ENCODE assay signal across 9 mouse cellular contexts in genomic region chr1:69785129-69785528, GRCm38 (mm10). TPM values are rescaled to one million over a fixed set of nuclear protein-coding genes. Genes with fewer than 3 reads are reported as not detected.
DNase-seq lines count a peak whose midpoint lies in the region; ATAC-seq and TF ChIP-seq lines count a peak whose summit lies in the region.
"Had no signal": no experiment of that assay in that cellular context is flagged by ENCODE, and none has a peak within 500 bp of the region (broad histone marks: within the 10 kb centered on the region; RNA-seq: fewer than 3 reads in every experiment).

No protein-coding gene starts in this region.

- peak; percentile 44 for DNase-seq in kidney, adult 18-20 months
- peak; percentile 87 for DNase-seq in CD4-positive, CD25-positive, alpha-beta regulatory T cell, adult 2 months (ENCODE audit: low read depth, low spot score)
- DNase-seq in MEL (ENCODE audit: low read depth, low spot score): peak; percentile 78
- peak; percentile 76 for DNase-seq in embryo, embryonic 10 days (ENCODE audit: low spot score)
- peak; percentile 67 to 82 for DNase-seq in left cerebral cortex, postnatal 14 days (ENCODE audit: low spot score in 2 of 2)
- DNase-seq in right cerebral cortex, postnatal 4 days: peak; percentile 77
- DNase-seq: liver, embryonic 13.5 days had no signal

- peak; percentile 84 for TF ChIP-seq RAD21 in MEL (IDR thresholded peaks at IDR 0.05; ENCODE audit: low read depth, low read length)

- H3K4me1 ChIP-seq in kidney, embryonic 15.5 days: 0 out of 2 replicates have a peak, but pooled peaks cover 3% of the 10 kb centered on the region
- no peaks in the 10 kb centered on the region for H3K4me1 ChIP-seq in MEL (ENCODE audit: control insufficient read depth in 1 of 2, insufficient read depth in 2 of 2, low read length in 2 of 2)
- H3K4me1 ChIP-seq: liver, embryonic 13.5 days had no signal

- intact Hi-C loops in left cerebral cortex, postnatal 14 days (cut with DNase I): loop anchor here (10.0 kb wide), 1 partner anchor 620 kb away; no protein-coding TSS in a partner anchor

- no peak for TF ChIP-seq POLR2A in MEL (IDR thresholded peaks at IDR 0.05; ENCODE audit: control insufficient read depth in 1 of 2, insufficient read depth in 1 of 2, low read depth in 1 of 2, low read length in 2 of 2, poor library complexity in 1 of 2)

- H3K9me3 ChIP-seq in kidney, embryonic 15.5 days (replicated peaks): no peaks in the 10 kb centered on the region
- H3K9me3 ChIP-seq in MEL (replicated peaks; ENCODE audit: insufficient read depth, low read length): no peaks in the 10 kb centered on the region
- H3K9me3 ChIP-seq: liver, embryonic 13.5 days had no signal

- TF ChIP-seq EP300 in MEL (IDR thresholded peaks at IDR 0.05; ENCODE audit: low read depth in 1 of 2, low read length in 2 of 2): no peak

- TF ChIP-seq CTCF in MEL (IDR thresholded peaks at IDR 0.05 in 2 of 3, conservative IDR thresholded peaks at IDR 0.05 in 1 of 3; ENCODE audit: control insufficient read depth in 1 of 3, insufficient read depth in 1 of 3, low read depth in 2 of 3, low read length in 3 of 3, poor library complexity in 1 of 3, severe bottlenecking in 1 of 3): peak in 2 of 3 experiments; percentile 49 to 76; a peak in 4 of 6 replicates

- H3K9ac ChIP-seq in kidney, embryonic 15.5 days: no peak overlapping the region
- H3K9ac ChIP-seq in MEL (ENCODE audit: control insufficient read depth, low read depth, low read length, poor library complexity, severe bottlenecking): no peak overlapping the region
- H3K9ac ChIP-seq: liver, embryonic 13.5 days had no signal

- H3K4me2 ChIP-seq in kidney, embryonic 15.5 days: no peak overlapping the region
- H3K4me2 ChIP-seq: liver, embryonic 13.5 days had no signal

- no peak for ATAC-seq in kidney, embryonic 15.5 days (replicated peaks; ENCODE audit: low FRiP score)

- H3K27ac ChIP-seq in kidney, embryonic 15.5 days: no peak overlapping the region
- no peak overlapping the region for H3K27ac ChIP-seq in MEL (ENCODE audit: control insufficient read depth, low read depth, low read length)
- H3K27ac ChIP-seq: liver, embryonic 13.5 days had no signal

- no peaks in the 10 kb centered on the region for H3K36me3 ChIP-seq in kidney, embryonic 15.5 days
- no peaks in the 10 kb centered on the region for H3K36me3 ChIP-seq in MEL (ENCODE audit: control insufficient read depth in 1 of 2, insufficient read depth in 2 of 2, low read length in 2 of 2)
- H3K36me3 ChIP-seq: liver, embryonic 13.5 days had no signal

- H3K79me2 ChIP-seq in MEL (ENCODE audit: control insufficient read depth, insufficient read depth, low read length, poor library complexity): no peaks in the 10 kb centered on the region

- no peaks in the 10 kb centered on the region; the same call in 1 of the 2 replicates for H3K27me3 ChIP-seq in kidney, embryonic 15.5 days
- H3K27me3 ChIP-seq in MEL (ENCODE audit: control insufficient read depth in 1 of 2, insufficient read depth in 2 of 2, low read length in 2 of 2): peaks cover 0 to 3% of the 10 kb centered on the region in 2 experiments; a peak in 1 of 4 replicates
- H3K27me3 ChIP-seq: liver, embryonic 13.5 days had no signal

- WGBS in kidney, embryonic 15.5 days: 6% methylated on average over 6 of the region's 6 CpGs

- H3K4me3 ChIP-seq in kidney, embryonic 15.5 days (replicated peaks): no peak overlapping the region
- H3K4me3 ChIP-seq in MEL (ENCODE audit: control insufficient read depth in 1 of 2, insufficient read depth in 1 of 2, low read depth in 2 of 2, low read length in 2 of 2): no peak overlapping the region
- H3K4me3 ChIP-seq: erythroblast, embryonic 14.5 days; liver, embryonic 13.5 days had no signal

TF ChIP-seq in MEL, 35 proteins besides CTCF, POLR2A, EP300 and RAD21:
- TF ChIP-seq SMC3 (IDR thresholded peaks at IDR 0.05; ENCODE audit: low read depth, low read length): peak; percentile 79
- TF ChIP-seq NELFE (IDR thresholded peaks at IDR 0.05; ENCODE audit: low read depth, low read length): no peak
- peak; percentile 67 for TF ChIP-seq ZC3H11A (IDR thresholded peaks at IDR 0.05; ENCODE audit: low read depth, low read length)

RNA-seq across cellular contexts. Expression of gene Spag16, which starts 41.6 kb away (rescaled TPM):
- polyA plus RNA-seq in kidney, embryonic 15.5 days (2015; fragmentation: Nextera tagmentation; extraction: Ambion mirVana): 0.61 and 0.71 TPM in 2 replicates
- total RNA-seq in MEL (2012; rRNA removed): not detected in 2 replicates
- polyA plus RNA-seq in MEL (2012; ENCODE audit: insufficient read depth in 1 of 2, insufficient read length in 2 of 2, low read depth in 1 of 2, low replicate concordance in 2 of 2, missing spikeins in 1 of 2): not detected
- under 1 TPM; 0.63 to 0.92 TPM for total RNA-seq in left cerebral cortex, postnatal 14 days (2021)
- polyA plus RNA-seq: erythroblast, embryonic 14.5 days; liver, embryonic 13.5 days had no signal
